Mouse (Mus musculus) gastrocnemius, postnatal 10 days (tissue): ENCODE measurements around the gene Rabl2. TPM values are rescaled to one million over a fixed set of nuclear protein-coding genes. Genes with fewer than 3 reads are reported as not detected.

Experiments used
- DNase-seq: peaks from one replicate; pipeline ENCODE4 v3.0.0; 2021; ENCODE audit warnings: mixed read lengths
- long read RNA-seq, 2 experiments: library from polyadenylated mRNA; stranded (forward); transcript quantifications; one replicate each; pipeline ENCODE4 v2.0.0; 2021
- total RNA-seq, 2 experiments: library from RNA; stranded (reverse); gene quantifications; 2 replicates each; pipeline ENCODE4 v1.2.3; 2021

Gene Rabl2
- total RNA-seq: 1 to 10 TPM; 3.8 to 6.2 TPM
- long read RNA-seq, experiment 1, transcript Rabl2-201 (9 exons, 1,640 nt): major isoform, 6 of 10 reads
- long read RNA-seq, experiment 1, partial matches to known transcripts: 0 of 10 reads
- long read RNA-seq, experiment 1, other reads (novel, unspliced or antisense): 4 of 10 reads
- long read RNA-seq, experiment 2, partial matches to known transcripts: 1 of 6 reads
- long read RNA-seq, experiment 2, other reads (novel, unspliced or antisense): 1 of 6 reads

GRCm38 (mm10) chr15:89591723-89592455, at the start of gene Rabl2:
Gene Rabl2 (minus strand): TSS chr15:89591923.
- DNase-seq: peak; percentile 88

- DNase-seq: peak; percentile 78
These were observed 31.9 kb upstream of the Rabl2 start for GRCm38 (mm10) chr15:89623626-89623959.

- no peak for DNase-seq
These were observed 31.4 kb upstream of the Rabl2 start for GRCm38 (mm10) chr15:89622959-89623625.

- peak; percentile 41 for DNase-seq
These were observed 30.7 kb upstream of the Rabl2 start for GRCm38 (mm10) chr15:89622312-89622958.

GRCm38 (mm10) chr15:89607888-89608287, 16.2 kb upstream of the Rabl2 start:
- no peak for DNase-seq

GRCm38 (mm10) chr15:89607480-89607879, 15.8 kb upstream of the Rabl2 start:
- no peak for DNase-seq

- no peak for DNase-seq
These were observed 14.3 kb upstream of the Rabl2 start for GRCm38 (mm10) chr15:89605822-89606570.

GRCm38 (mm10) chr15:89592548-89592947, 825 bp upstream of the Rabl2 start:
- no peak for DNase-seq

- no peak for DNase-seq
These were observed 406 bp downstream of the Rabl2 start for GRCm38 (mm10) chr15:89591317-89591716.

- DNase-seq: no peak
These were observed 2.6 kb downstream of the Rabl2 start for GRCm38 (mm10) chr15:89589146-89589545.

- no peak for DNase-seq
These were observed 6.1 kb downstream of the Rabl2 start for GRCm38 (mm10) chr15:89585631-89586030.

GRCm38 (mm10) chr15:89585101-89585500, 6.6 kb downstream of the Rabl2 start:
- no peak for DNase-seq

- no peak for DNase-seq
These were observed 9.2 kb downstream of the Rabl2 start for GRCm38 (mm10) chr15:89582494-89582893.

GRCm38 (mm10) chr15:89572147-89572546, 19.6 kb downstream of the Rabl2 start:
- DNase-seq: no peak

- DNase-seq: no peak
These were observed 23.6 kb downstream of the Rabl2 start, which contains the start of gene Acr for GRCm38 (mm10) chr15:89568114-89568513. Gene Acr (plus strand): TSS chr15:89568326.

- no peak for DNase-seq
These were observed 32.5 kb downstream of the Rabl2 start for GRCm38 (mm10) chr15:89559202-89559731.

GRCm38 (mm10) chr15:89557996-89558390, 33.7 kb downstream of the Rabl2 start:
- no peak for DNase-seq

GRCm38 (mm10) chr15:89557179-89557995, 34.3 kb downstream of the Rabl2 start:
- no peak for DNase-seq

- DNase-seq: no peak
These were observed 35.1 kb downstream of the Rabl2 start for GRCm38 (mm10) chr15:89556401-89557178.

- no peak for DNase-seq
These were observed 36.1 kb downstream of the Rabl2 start for GRCm38 (mm10) chr15:89555591-89555990.
